Mouse (Mus musculus): ENCODE measurements around the gene Ttpal. TPM values are rescaled to one million over a fixed set of nuclear protein-coding genes. Genes with fewer than 3 reads are reported as not detected.
"Not testable (repeated sequence)": the region's sequence is repeated elsewhere in the genome, so short reads cannot be mapped to it uniquely, and the experiment has no call there.

The Ttpal gene
- polyA plus RNA-seq, 2 experiments: 25.3 to 48.0 TPM

DNA sequence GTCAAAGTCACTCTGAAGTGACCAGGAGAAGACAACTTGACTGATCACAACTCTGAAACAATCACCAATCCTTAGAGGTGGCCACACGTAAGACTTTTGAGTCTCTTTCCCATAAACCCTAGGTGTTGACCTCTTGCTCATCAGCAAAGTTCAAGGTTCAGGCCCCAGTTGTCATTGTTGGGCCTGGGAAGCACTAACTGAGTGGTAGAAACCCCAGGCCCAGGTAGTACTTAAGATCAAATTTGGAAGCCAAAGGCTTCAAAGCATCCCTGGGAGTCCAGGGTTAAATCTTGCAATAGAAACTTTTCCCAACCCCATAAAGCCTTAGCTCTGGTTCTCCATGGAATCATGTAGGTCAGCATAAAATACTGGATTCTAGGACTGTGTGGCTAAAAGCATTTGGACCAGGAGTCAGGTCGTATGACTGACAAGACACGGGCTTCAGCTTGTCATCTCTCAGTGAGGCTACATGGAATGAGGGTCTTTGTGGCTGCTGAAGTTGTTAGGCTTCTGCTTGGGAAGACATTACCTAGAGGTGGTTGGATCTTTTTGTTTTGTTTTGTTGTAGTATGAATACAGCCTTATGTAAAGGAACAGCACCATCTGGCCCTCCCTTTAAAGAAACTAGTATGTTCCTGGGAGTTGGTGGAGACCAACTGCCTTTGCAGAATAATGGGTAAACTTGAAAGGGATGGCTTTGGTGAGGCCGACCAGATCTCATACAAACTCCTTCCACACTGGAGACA is 14.0 kb downstream of the Ttpal start:
- no peak for TF ChIP-seq POLR2A (IDR thresholded peaks at IDR 0.05; ENCODE audit: borderline replicate concordance, extremely low read depth, insufficient read depth, insufficient read length)
- Histone ChIP-seq H3K27me3 (ENCODE audit: control insufficient read depth, insufficient read depth, low read length) (no peaks in the 10 kb centered on the region), H3K27ac (replicated peaks; ENCODE audit: low read depth, low read length) (no peak overlapping the region), H3K36me3 (ENCODE audit: control insufficient read depth, insufficient read depth, low read length) (peaks cover 93% of the 10 kb centered on the region), H3K9ac (ENCODE audit: low read depth, low read length, severe bottlenecking) (no peak overlapping the region), H3K4me1 (ENCODE audit: control insufficient read depth, insufficient read depth, low read length) (no peaks in the 10 kb centered on the region), H3K4me3 (replicated peaks; ENCODE audit: low read length) (no peak overlapping the region), H3K4me2 (replicated peaks; ENCODE audit: low read depth, low read length, severe bottlenecking) (no peak overlapping the region), H3K9me3 (ENCODE audit: control insufficient read depth, low read length) (no peaks in the 10 kb centered on the region)
- DNase-seq (ENCODE audit: low spot score) (no peak), ATAC-seq (ENCODE audit: low FRiP score, low read depth) (no peak)
- 83% methylated on average over 4 of the region's 4 CpGs for WGBS

DNA sequence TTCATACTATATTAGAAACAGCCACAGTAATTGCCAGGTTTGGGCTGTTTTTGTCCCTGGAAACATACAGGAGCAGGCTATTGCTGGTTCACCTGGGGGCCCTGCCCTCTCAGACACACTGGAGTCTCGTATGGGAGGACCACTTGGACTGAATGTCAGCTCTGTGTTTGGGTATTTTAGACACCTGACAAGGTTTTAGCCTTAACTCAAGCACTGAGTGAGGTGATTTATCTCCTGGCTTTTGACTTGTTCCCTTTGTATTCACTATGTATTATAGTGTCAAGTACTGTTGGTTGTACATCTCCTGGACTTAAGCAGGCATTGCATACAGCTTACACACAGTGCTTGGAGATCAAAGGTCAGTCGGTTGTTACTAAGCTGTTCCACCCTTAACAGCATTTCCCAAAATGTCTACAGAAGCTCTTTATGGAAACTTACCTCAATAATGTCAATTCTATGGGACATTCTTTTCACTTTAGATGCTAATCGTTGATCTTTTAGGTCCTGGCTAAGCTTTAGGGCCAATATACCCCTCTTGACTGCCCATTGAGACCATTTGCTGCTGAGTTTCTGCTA is 14.6 kb downstream of the Ttpal start:
- WGBS: 83% methylated on average over 3 of the region's 3 CpGs
- Histone ChIP-seq H3K9me3 (ENCODE audit: control insufficient read depth, low read length) (no peaks in the 10 kb centered on the region), H3K4me1 (ENCODE audit: control insufficient read depth, insufficient read depth, low read length) (no peaks in the 10 kb centered on the region), H3K27ac (replicated peaks; ENCODE audit: low read depth, low read length) (no peak overlapping the region), H3K9ac (ENCODE audit: low read depth, low read length, severe bottlenecking) (no peak overlapping the region), H3K27me3 (ENCODE audit: control insufficient read depth, insufficient read depth, low read length) (no peaks in the 10 kb centered on the region), H3K4me3 (replicated peaks; ENCODE audit: low read length) (no peak overlapping the region), H3K4me2 (replicated peaks; ENCODE audit: low read depth, low read length, severe bottlenecking) (no peak overlapping the region), H3K36me3 (ENCODE audit: control insufficient read depth, insufficient read depth, low read length) (peaks cover 91% of the 10 kb centered on the region)
- no peak for DNase-seq (ENCODE audit: low spot score)
- no peak for TF ChIP-seq POLR2A (IDR thresholded peaks at IDR 0.05; ENCODE audit: borderline replicate concordance, extremely low read depth, insufficient read depth, insufficient read length)
- no peak for ATAC-seq (ENCODE audit: low FRiP score, low read depth)

DNA sequence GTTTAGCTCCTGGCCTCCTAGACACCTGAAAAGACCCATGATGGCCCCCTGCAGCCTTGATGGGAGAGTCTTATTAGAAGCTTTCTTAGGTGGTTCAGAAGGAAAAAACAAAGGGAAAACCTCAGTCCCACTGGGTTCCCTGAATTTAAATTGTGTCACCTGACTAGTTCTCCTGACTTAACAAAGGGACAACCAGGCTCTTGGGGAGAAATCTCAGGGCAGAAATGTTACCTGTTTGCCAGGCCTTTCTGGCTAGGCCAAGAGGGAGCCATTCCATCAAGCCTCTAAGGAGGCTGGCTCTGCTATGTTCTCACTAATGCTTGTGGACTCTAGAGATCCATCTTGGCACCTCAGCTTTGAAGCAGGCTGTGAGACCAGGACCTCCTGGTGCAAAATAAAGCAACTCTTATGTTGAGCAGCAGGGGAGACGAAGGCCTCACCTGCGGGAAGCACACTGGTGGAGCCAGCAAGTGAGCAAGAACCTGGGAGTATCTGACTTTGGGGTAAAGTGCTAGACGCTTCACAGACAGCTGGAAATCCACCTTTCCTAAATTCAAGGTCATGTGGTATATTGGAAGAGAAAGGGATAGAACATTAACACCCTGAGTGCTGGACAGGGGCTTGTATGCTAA is 15.2 kb downstream of the Ttpal start:
- no peak overlapping the region for H3K27ac ChIP-seq (replicated peaks; ENCODE audit: low read depth, low read length)
- no peaks in the 10 kb centered on the region for H3K4me1 ChIP-seq (ENCODE audit: control insufficient read depth, insufficient read depth, low read length)
- H3K27me3 ChIP-seq (ENCODE audit: control insufficient read depth, insufficient read depth, low read length): no peaks in the 10 kb centered on the region
- DNase-seq (ENCODE audit: low spot score) (no peak), ATAC-seq (ENCODE audit: low FRiP score, low read depth) (no peak)
- H3K4me3 ChIP-seq (replicated peaks; ENCODE audit: low read length): no peak overlapping the region
- H3K4me2 ChIP-seq (replicated peaks; ENCODE audit: low read depth, low read length, severe bottlenecking): no peak overlapping the region
- H3K36me3 ChIP-seq (ENCODE audit: control insufficient read depth, insufficient read depth, low read length): peaks cover 95% of the 10 kb centered on the region
- no peak overlapping the region for H3K9ac ChIP-seq (ENCODE audit: low read depth, low read length, severe bottlenecking)
- no peaks in the 10 kb centered on the region for H3K9me3 ChIP-seq (ENCODE audit: control insufficient read depth, low read length)
- no peak for TF ChIP-seq POLR2A (IDR thresholded peaks at IDR 0.05; ENCODE audit: borderline replicate concordance, extremely low read depth, insufficient read depth, insufficient read length)
- 89% methylated on average over 3 of the region's 3 CpGs for WGBS

DNA sequence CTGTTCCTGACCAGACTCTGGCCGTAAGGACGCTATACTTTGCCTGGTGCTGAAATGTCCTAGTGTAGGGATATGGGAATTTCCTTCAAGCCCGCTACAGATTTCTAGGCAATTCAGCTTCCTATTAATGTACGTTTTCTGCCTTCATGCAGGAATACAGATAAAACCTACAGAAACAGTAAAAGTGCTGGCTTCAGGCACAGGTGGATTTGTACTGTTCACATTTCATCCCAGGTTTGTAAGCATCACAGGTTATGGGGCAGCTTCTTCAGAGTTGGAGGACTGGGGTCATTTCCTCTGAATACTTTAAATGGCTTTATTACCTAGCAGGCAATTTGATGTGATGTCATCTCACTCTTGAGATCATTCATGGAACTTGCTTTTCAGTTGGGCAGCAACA is 15.8 kb downstream of the Ttpal start:
- TF ChIP-seq POLR2A (IDR thresholded peaks at IDR 0.05; ENCODE audit: borderline replicate concordance, extremely low read depth, insufficient read depth, insufficient read length): no peak
- Histone ChIP-seq H3K4me1 (ENCODE audit: control insufficient read depth, insufficient read depth, low read length) (no peaks in the 10 kb centered on the region), H3K4me3 (replicated peaks; ENCODE audit: low read length) (no peak overlapping the region), H3K36me3 (ENCODE audit: control insufficient read depth, insufficient read depth, low read length) (peaks cover 95% of the 10 kb centered on the region), H3K9ac (ENCODE audit: low read depth, low read length, severe bottlenecking) (no peak overlapping the region), H3K9me3 (ENCODE audit: control insufficient read depth, low read length) (no peaks in the 10 kb centered on the region), H3K27me3 (ENCODE audit: control insufficient read depth, insufficient read depth, low read length) (no peaks in the 10 kb centered on the region), H3K27ac (replicated peaks; ENCODE audit: low read depth, low read length) (no peak overlapping the region), H3K4me2 (replicated peaks; ENCODE audit: low read depth, low read length, severe bottlenecking) (no peak overlapping the region)
- DNase-seq (ENCODE audit: low spot score): no peak
- WGBS: 89% methylated on average over 4 of the region's 4 CpGs
- no peak for ATAC-seq (ENCODE audit: low FRiP score, low read depth)

DNA sequence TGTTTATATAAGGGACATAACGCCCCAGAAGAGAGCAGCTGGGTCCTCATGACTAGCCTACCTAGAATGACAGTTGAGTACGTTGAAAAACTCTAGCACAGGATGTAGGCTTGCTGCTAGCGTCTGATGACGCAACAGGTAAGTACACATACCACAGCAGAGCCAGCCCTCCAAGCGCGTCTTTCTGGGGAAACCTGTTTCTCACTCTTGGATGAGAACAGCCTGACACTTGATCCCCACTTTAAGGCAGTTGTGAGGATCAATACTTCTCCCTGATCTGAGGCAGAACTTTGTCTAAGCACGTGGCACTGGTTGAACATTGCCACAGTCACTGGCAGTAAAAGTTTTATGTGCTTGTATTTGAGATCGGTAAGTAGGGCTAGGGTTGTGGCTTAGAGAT is 18.3 kb downstream of the Ttpal start:
- Histone ChIP-seq H3K4me2 (replicated peaks; ENCODE audit: low read depth, low read length, severe bottlenecking) (no peak overlapping the region), H3K27me3 (ENCODE audit: control insufficient read depth, insufficient read depth, low read length) (no peaks in the 10 kb centered on the region), H3K4me1 (ENCODE audit: control insufficient read depth, insufficient read depth, low read length) (no peaks in the 10 kb centered on the region), H3K4me3 (replicated peaks; ENCODE audit: low read length) (no peak overlapping the region), H3K27ac (replicated peaks; ENCODE audit: low read depth, low read length) (no peak overlapping the region), H3K36me3 (ENCODE audit: control insufficient read depth, insufficient read depth, low read length) (peaks cover 91% of the 10 kb centered on the region), H3K9ac (ENCODE audit: low read depth, low read length, severe bottlenecking) (no peak overlapping the region), H3K9me3 (ENCODE audit: control insufficient read depth, low read length) (no peaks in the 10 kb centered on the region)
- no peak for DNase-seq (ENCODE audit: low spot score)
- TF ChIP-seq POLR2A (IDR thresholded peaks at IDR 0.05; ENCODE audit: borderline replicate concordance, extremely low read depth, insufficient read depth, insufficient read length): no peak
- 64% methylated on average over 8 of the region's 8 CpGs for WGBS
- ATAC-seq (ENCODE audit: low FRiP score, low read depth): no peak

DNA sequence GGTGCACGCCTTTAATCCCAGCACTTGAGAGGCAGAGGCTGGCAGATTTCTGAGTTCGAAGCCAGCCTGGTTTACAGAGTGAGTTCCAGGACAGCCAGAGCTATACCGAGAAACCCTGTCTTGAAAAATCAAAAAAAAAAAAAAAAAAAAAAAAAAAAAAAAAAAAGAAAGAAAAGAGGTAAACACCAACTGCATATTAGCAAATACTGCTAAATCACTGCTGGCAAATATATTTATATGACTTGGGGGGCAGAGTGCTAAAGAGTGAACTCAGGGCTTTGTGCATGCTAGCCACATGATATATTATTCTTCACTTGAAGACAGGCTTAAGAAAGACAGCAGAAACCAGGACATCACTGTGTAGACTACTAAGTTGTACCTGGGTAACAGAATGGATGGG is 19.3 kb downstream of the Ttpal start:
- not testable (repeated sequence) for H3K9ac ChIP-seq (ENCODE audit: low read depth, low read length, severe bottlenecking); H3K27ac ChIP-seq (replicated peaks; ENCODE audit: low read depth, low read length); H3K27me3 ChIP-seq (ENCODE audit: control insufficient read depth, insufficient read depth, low read length); ATAC-seq (ENCODE audit: low FRiP score, low read depth); DNase-seq (ENCODE audit: low spot score); H3K4me3 ChIP-seq (replicated peaks; ENCODE audit: low read length); H3K9me3 ChIP-seq (ENCODE audit: control insufficient read depth, low read length); H3K4me2 ChIP-seq (replicated peaks; ENCODE audit: low read depth, low read length, severe bottlenecking); H3K4me1 ChIP-seq (ENCODE audit: control insufficient read depth, insufficient read depth, low read length)
- H3K36me3 ChIP-seq (ENCODE audit: control insufficient read depth, insufficient read depth, low read length): peaks cover 91% of the 10 kb centered on the region
- WGBS: 85% methylated on average over 3 of the region's 3 CpGs
